Mouse (Mus musculus): ENCODE data around the gene Ccdc30.

DNA sequence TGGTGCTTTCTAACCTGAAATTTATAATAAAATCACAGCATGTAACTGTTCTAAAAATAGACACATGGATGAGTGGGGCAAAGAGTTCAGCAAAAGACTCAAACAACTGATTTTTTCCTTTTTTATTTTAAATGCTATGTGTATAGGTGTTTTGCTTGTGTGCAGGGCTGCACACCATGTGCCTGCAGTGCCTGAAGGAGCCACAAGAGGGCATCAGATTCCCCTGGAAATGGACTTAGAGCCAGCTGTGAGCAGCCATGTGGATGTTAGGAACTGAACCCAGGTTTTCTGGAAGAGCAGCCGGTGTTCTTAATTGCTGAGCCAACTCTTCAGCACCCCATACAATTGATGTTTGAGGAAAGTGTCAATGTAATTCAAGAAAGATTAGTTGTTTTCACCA is 25.0 kb downstream of the Ccdc30 start:
- TF ChIP-seq CTCF (IDR thresholded peaks at IDR 0.05; ENCODE audit: borderline replicate concordance, insufficient read depth, low read depth, low read length) (peak; percentile 22; the same call in 1 of the 2 replicates), POLR2A (IDR thresholded peaks at IDR 0.05; ENCODE audit: borderline replicate concordance, insufficient read depth, low read length) (no peak)
